Mouse (Mus musculus) embryonic fibroblast, embryonic 13.5 days (primary cell): Measurements from ENCODE around the gene Amz1.

Experiments
- CTCF ChIP-seq: IDR thresholded peaks from 2 replicates; pipeline ENCODE4 v1.5.1; 2011; ENCODE audit warnings: mild to moderate bottlenecking, control low read depth, low read length, moderate library complexity, borderline replicate concordance; ENCODE audit not compliant: insufficient read depth
- POLR2A ChIP-seq: IDR thresholded peaks from 2 replicates; pipeline ENCODE4 v1.6.1; 2011; ENCODE audit warnings: low read depth, mild to moderate bottlenecking, control low read depth, low read length, moderate library complexity

DNA sequence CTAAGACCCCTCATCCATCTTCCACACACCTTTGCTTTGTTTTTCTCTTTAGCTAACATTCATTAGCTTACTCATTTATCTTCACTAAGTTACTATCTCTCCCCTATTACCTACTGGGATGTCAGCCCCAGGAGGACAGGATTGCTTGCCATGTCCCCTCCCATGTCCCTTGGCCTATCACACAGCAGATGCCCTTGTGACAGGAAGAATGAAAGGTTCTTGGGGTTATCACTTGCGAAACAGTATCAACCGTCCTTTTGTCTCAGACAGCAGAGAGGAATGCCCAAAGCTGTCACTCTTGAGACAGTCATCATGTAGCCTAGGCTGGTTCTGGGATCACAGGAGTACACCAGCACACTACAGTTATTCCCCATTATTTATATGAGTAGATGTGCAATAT lies 71.2 kb downstream of the Amz1 start:
- TF ChIP-seq POLR2A (no peak), CTCF (no peak)
